Mouse (Mus musculus): ENCODE results near the gene Pou2f3. TPM values are rescaled to one million over a fixed set of nuclear protein-coding genes. Genes with fewer than 3 reads are reported as not detected.
A peak's percentile ranks its signal among the peaks of the same experiment; 100 is the strongest.

The Pou2f3 gene
- polyA plus RNA-seq, 1 experiment from 2014 or later = 0.11 TPM

DNA sequence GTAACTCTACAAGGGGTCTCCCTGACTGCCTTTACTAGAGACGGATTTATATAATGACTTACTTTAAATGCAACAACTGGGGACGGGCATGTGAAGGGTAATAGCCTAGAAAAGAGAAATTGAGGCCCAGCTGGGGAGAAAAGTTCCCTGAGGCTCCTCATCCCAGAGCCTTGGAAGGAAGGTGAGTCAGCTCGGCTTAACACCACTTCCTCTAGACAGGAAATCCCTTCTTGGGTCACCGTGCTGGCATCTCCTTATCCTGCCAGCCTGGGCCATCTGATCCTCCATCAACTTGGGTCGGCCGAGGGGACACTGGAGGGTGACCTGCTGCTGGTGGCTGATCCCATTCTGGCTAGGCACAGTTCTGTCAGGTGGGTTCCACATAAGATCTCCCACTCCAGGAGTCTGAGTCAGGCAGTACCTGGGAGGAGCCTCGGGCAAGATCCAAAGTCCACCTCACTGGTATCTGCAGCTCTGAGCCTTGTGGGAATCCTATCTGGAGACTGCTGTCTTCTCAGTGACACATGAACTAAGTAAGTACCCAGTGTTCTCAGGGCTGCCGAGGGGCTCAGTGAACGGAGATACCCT lies 16.5 kb upstream of the Pou2f3 start:
- Histone ChIP-seq H3K9me3 (ENCODE audit: control insufficient read depth, low read length) (no peaks in the 10 kb centered on the region), H3K4me1 (ENCODE audit: control insufficient read depth, insufficient read depth, low read depth, low read length) (no peaks in the 10 kb centered on the region), H3K27me3 (replicated peaks; ENCODE audit: control insufficient read depth, insufficient read depth, low read length) (no peaks in the 10 kb centered on the region), H3K27ac (ENCODE audit: low read depth, low read length) (no peak overlapping the region), H3K36me3 (ENCODE audit: control insufficient read depth, insufficient read depth, low read length) (no peaks in the 10 kb centered on the region), H3K4me3 (ENCODE audit: low read length) (no peak overlapping the region), H3K9ac (ENCODE audit: low read depth, low read length) (no peak overlapping the region), H3K4me2 (ENCODE audit: low read length) (no peak overlapping the region)
- 77% methylated on average over 9 of the region's 9 CpGs for WGBS
- no peak for ATAC-seq

- Histone ChIP-seq H3K9me3 (ENCODE audit: control insufficient read depth, low read length) (no peaks in the 10 kb centered on the region), H3K36me3 (ENCODE audit: control insufficient read depth, insufficient read depth, low read length) (no peaks in the 10 kb centered on the region), H3K27ac (ENCODE audit: low read depth, low read length) (no peak overlapping the region), H3K4me2 (ENCODE audit: low read length) (no peak overlapping the region), H3K27me3 (replicated peaks; ENCODE audit: control insufficient read depth, insufficient read depth, low read length) (no peaks in the 10 kb centered on the region), H3K4me3 (ENCODE audit: low read length) (no peak overlapping the region), H3K9ac (ENCODE audit: low read depth, low read length) (no peak overlapping the region), H3K4me1 (ENCODE audit: control insufficient read depth, insufficient read depth, low read depth, low read length) (no peaks in the 10 kb centered on the region)
- 24% methylated on average over 2 of the region's 2 CpGs for WGBS
- ATAC-seq = no peak
These were observed 15.3 kb upstream of the Pou2f3 start for GRCm38 (mm10) chr9:43225481-43225880.

GRCm38 (mm10) chr9:43224771-43225355 lies 14.7 kb upstream of the Pou2f3 start:
- Histone ChIP-seq H3K4me1 (ENCODE audit: control insufficient read depth, insufficient read depth, low read depth, low read length) (no peaks in the 10 kb centered on the region), H3K36me3 (ENCODE audit: control insufficient read depth, insufficient read depth, low read length) (no peaks in the 10 kb centered on the region), H3K9me3 (ENCODE audit: control insufficient read depth, low read length) (no peaks in the 10 kb centered on the region), H3K4me2 (ENCODE audit: low read length) (no peak overlapping the region), H3K4me3 (ENCODE audit: low read length) (no peak overlapping the region), H3K27ac (ENCODE audit: low read depth, low read length) (no peak overlapping the region), H3K9ac (ENCODE audit: low read depth, low read length) (no peak overlapping the region), H3K27me3 (replicated peaks; ENCODE audit: control insufficient read depth, insufficient read depth, low read length) (no peaks in the 10 kb centered on the region)
- 64% methylated on average over 11 of the region's 11 CpGs for WGBS
- no peak for ATAC-seq

- H3K27ac ChIP-seq (ENCODE audit: low read depth, low read length) = no peak overlapping the region
- no peak overlapping the region for H3K9ac ChIP-seq (ENCODE audit: low read depth, low read length)
- no peaks in the 10 kb centered on the region for H3K27me3 ChIP-seq (replicated peaks; ENCODE audit: control insufficient read depth, insufficient read depth, low read length)
- no peak overlapping the region for H3K4me2 ChIP-seq (ENCODE audit: low read length)
- 47% methylated on average over 8 of the region's 8 CpGs for WGBS
- no peak overlapping the region for H3K4me3 ChIP-seq (ENCODE audit: low read length)
- H3K4me1 ChIP-seq (ENCODE audit: control insufficient read depth, insufficient read depth, low read depth, low read length) = no peaks in the 10 kb centered on the region
- no peaks in the 10 kb centered on the region for H3K9me3 ChIP-seq (ENCODE audit: control insufficient read depth, low read length)
- no peak for ATAC-seq
- no peaks in the 10 kb centered on the region for H3K36me3 ChIP-seq (ENCODE audit: control insufficient read depth, insufficient read depth, low read length)
These were observed 12.2 kb upstream of the Pou2f3 start for GRCm38 (mm10) chr9:43222429-43222715.

- H3K4me3 ChIP-seq (ENCODE audit: low read length) = no peak overlapping the region
- H3K27ac ChIP-seq (ENCODE audit: low read depth, low read length) = no peak overlapping the region
- 34% methylated on average over 14 of the region's 18 CpGs for WGBS
- no peaks in the 10 kb centered on the region for H3K27me3 ChIP-seq (replicated peaks; ENCODE audit: control insufficient read depth, insufficient read depth, low read length)
- no peak overlapping the region for H3K4me2 ChIP-seq (ENCODE audit: low read length)
- peak; percentile 90 for ATAC-seq
- H3K9ac ChIP-seq (ENCODE audit: low read depth, low read length) = no peak overlapping the region
- H3K4me1 ChIP-seq (ENCODE audit: control insufficient read depth, insufficient read depth, low read depth, low read length) = no peaks in the 10 kb centered on the region
- H3K9me3 ChIP-seq (ENCODE audit: control insufficient read depth, low read length) = no peaks in the 10 kb centered on the region
- H3K36me3 ChIP-seq (ENCODE audit: control insufficient read depth, insufficient read depth, low read length) = no peaks in the 10 kb centered on the region
These were observed 11.7 kb upstream of the Pou2f3 start for GRCm38 (mm10) chr9:43221643-43222428.

DNA sequence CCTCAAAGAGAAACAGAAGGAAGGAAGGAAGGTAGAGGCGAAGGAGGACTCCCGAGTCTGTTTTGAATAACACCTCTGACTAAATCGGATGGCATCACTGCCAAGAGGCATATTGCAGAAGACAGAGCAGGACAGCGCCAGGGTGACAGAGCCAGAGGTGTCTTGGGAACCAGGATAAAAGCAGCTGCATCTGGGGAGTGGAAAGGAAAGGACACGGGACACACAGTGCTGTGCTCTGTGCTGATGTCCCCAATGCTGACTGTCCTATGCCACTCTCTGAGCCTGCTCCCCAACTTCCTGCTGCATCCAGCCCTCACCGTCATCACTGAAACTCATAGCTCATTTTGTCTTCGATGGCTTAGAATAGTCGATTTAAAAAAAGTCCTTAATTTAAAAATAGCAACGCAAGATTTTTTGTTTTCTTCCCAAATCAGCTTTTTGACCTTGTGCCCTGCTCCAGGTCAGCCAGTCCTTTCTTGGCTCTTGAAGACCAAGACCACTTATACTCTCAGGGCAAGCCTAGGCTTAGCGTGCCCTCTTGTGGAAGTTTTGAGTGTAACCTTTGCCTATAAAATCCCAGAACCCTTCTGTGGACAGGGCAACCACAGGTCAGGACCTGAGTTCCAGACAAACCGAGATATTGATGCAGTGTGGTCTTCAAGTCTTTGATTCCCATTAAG lies 742 bp upstream of the Pou2f3 start:
- peaks cover 5% of the 10 kb centered on the region for H3K27me3 ChIP-seq (replicated peaks; ENCODE audit: control insufficient read depth, insufficient read depth, low read length)
- H3K9ac ChIP-seq (ENCODE audit: low read depth, low read length) = no peak overlapping the region
- ATAC-seq = peak; percentile 73
- no peaks in the 10 kb centered on the region for H3K36me3 ChIP-seq (ENCODE audit: control insufficient read depth, insufficient read depth, low read length)
- no peak overlapping the region for H3K27ac ChIP-seq (ENCODE audit: low read depth, low read length)
- no peak overlapping the region for H3K4me3 ChIP-seq (ENCODE audit: low read length)
- no peak overlapping the region for H3K4me2 ChIP-seq (ENCODE audit: low read length)
- peaks cover 2% of the 10 kb centered on the region; the same call in 1 of the 2 replicates for H3K4me1 ChIP-seq (ENCODE audit: control insufficient read depth, insufficient read depth, low read depth, low read length)
- no peaks in the 10 kb centered on the region for H3K9me3 ChIP-seq (ENCODE audit: control insufficient read depth, low read length)
- 29% methylated on average over 11 of the region's 11 CpGs for WGBS

GRCm38 (mm10) chr9:43206022-43206390 lies 4.2 kb downstream of the Pou2f3 start:
- ATAC-seq = no peak
- Histone ChIP-seq H3K4me1 (ENCODE audit: control insufficient read depth, insufficient read depth, low read depth, low read length) (peaks cover 10% of the 10 kb centered on the region), H3K27ac (ENCODE audit: low read depth, low read length) (no peak overlapping the region), H3K9me3 (ENCODE audit: control insufficient read depth, low read length) (no peaks in the 10 kb centered on the region), H3K27me3 (replicated peaks; ENCODE audit: control insufficient read depth, insufficient read depth, low read length) (peaks cover 24% of the 10 kb centered on the region), H3K4me2 (ENCODE audit: low read length) (peak overlapping the region; percentile 62), H3K36me3 (ENCODE audit: control insufficient read depth, insufficient read depth, low read length) (no peaks in the 10 kb centered on the region), H3K4me3 (ENCODE audit: low read length) (peak overlapping the region; percentile 31), H3K9ac (ENCODE audit: low read depth, low read length) (no peak overlapping the region; the same call in 1 of the 2 replicates)
- WGBS = 4% methylated on average over 10 of the region's 15 CpGs

DNA sequence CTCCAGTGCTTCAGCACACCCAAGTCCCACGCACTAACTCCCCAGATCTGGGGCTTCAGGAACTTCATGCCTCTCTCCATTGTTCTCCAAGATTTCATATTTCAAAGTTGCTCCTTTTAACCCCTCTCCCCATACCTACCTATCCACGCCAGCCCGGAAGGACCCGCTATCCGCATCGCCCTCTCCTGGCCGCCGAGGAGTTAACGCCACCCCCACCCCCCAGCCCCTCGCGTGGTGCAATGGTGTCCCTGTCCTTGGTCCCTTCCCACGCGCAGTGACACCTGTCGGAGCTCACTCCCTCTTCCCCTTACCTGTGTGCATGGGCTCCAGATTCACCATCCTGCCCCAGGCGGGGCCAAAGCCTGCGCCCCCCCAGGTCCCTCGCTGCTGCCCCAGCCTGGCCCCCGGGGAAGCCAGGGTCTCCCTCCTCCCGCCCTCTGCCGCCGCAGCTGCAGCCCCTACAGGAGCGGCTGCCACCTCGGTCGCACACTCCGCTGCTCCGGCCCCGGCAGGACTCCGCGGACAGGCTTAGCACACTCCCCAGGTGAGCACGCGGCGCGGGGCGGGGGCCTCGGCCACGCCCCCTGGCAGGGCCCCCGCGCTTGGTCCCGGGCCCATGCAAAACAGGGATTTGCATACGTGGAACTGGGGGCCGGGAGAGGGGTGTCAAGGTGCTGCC lies 4.7 kb downstream of the Pou2f3 start:
- no peaks in the 10 kb centered on the region for H3K9me3 ChIP-seq (ENCODE audit: control insufficient read depth, low read length)
- peak overlapping the region; percentile 31 for H3K4me3 ChIP-seq (ENCODE audit: low read length)
- H3K9ac ChIP-seq (ENCODE audit: low read depth, low read length) = peak overlapping the region; percentile 44
- no peak for ATAC-seq
- no peaks in the 10 kb centered on the region for H3K36me3 ChIP-seq (ENCODE audit: control insufficient read depth, insufficient read depth, low read length)
- H3K4me2 ChIP-seq (ENCODE audit: low read length) = peak overlapping the region; percentile 62
- peaks cover 24% of the 10 kb centered on the region for H3K27me3 ChIP-seq (replicated peaks; ENCODE audit: control insufficient read depth, insufficient read depth, low read length)
- H3K27ac ChIP-seq (ENCODE audit: low read depth, low read length) = no peak overlapping the region
- 2% methylated on average over 41 of the region's 41 CpGs for WGBS
- H3K4me1 ChIP-seq (ENCODE audit: control insufficient read depth, insufficient read depth, low read depth, low read length) = peaks cover 10% of the 10 kb centered on the region

DNA sequence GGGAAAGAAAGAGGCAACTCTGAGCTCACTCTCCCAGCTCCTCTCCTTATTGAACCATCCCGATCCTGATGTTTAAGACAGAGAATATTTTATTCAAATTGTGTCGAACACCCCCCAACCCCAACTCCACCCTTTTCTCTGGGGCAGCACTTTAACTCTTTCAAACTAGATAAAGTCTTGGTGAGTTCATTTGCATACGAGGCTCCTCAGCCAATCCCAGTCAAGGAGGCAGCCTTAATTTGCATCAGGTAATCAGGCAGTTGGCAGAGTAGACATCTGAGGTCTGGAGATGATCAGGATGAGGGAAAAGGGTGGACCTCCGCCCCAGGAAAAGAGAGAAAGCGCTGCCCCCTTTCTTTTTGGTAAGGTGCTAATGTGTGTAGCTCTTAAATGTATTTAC lies 10.0 kb downstream of the Pou2f3 start:
- peaks cover under 1% of the 10 kb centered on the region for H3K4me1 ChIP-seq (ENCODE audit: control insufficient read depth, insufficient read depth, low read depth, low read length)
- no peak overlapping the region for H3K4me2 ChIP-seq (ENCODE audit: low read length)
- ATAC-seq = no peak
- H3K27ac ChIP-seq (ENCODE audit: low read depth, low read length) = no peak overlapping the region
- peaks cover 13% of the 10 kb centered on the region for H3K27me3 ChIP-seq (replicated peaks; ENCODE audit: control insufficient read depth, insufficient read depth, low read length)
- H3K36me3 ChIP-seq (ENCODE audit: control insufficient read depth, insufficient read depth, low read length) = no peaks in the 10 kb centered on the region
- no peak overlapping the region for H3K4me3 ChIP-seq (ENCODE audit: low read length)
- no peaks in the 10 kb centered on the region for H3K9me3 ChIP-seq (ENCODE audit: control insufficient read depth, low read length)
- 10% methylated on average over 5 of the region's 5 CpGs for WGBS
- H3K9ac ChIP-seq (ENCODE audit: low read depth, low read length) = no peak overlapping the region

All from hindbrain, embryonic 16.5 days (tissue).